Mouse (Mus musculus) myocyte (in vitro differentiated cells): ENCODE results near the gene Map3k20.

ENCODE experiments used
- E2F4 ChIP-seq: IDR thresholded peaks from one replicate; pipeline ENCODE4 v1.6.1; 2011; ENCODE audit warnings: mild to moderate bottlenecking, control low read depth, moderate library complexity; ENCODE audit not compliant: insufficient read depth
- MAX ChIP-seq: IDR thresholded peaks from one replicate; pipeline ENCODE4 v1.6.1; 2011; ENCODE audit warnings: low read depth, mild to moderate bottlenecking, control low read depth
- MYOD1 ChIP-seq, 3 experiments: IDR thresholded peaks; one replicate each; pipeline ENCODE4 v1.6.1; 2011; ENCODE audit warnings: control low read depth in 2 of 3, low read depth in 2 of 3, mild to moderate bottlenecking in 2 of 3, moderate library complexity in 1 of 3; ENCODE audit not compliant: insufficient read length in 2 of 3, control insufficient read depth in 1 of 3
- POLR2A ChIP-seq: IDR thresholded peaks from one replicate; pipeline ENCODE4 v1.6.1; 2011; ENCODE audit warnings: low read depth, mild to moderate bottlenecking, control low read depth, moderate library complexity; ENCODE audit not compliant: insufficient read length
- POLR2AphosphoS2 ChIP-seq: IDR thresholded peaks from one replicate; pipeline ENCODE4 v1.6.1; 2011; ENCODE audit warnings: low read depth, control low read depth; ENCODE audit not compliant: insufficient read length
- TCF12 ChIP-seq: IDR thresholded peaks from one replicate; pipeline ENCODE4 v1.6.1; 2011; ENCODE audit warnings: mild to moderate bottlenecking, control low read depth; ENCODE audit not compliant: poor library complexity, insufficient read depth, severe bottlenecking
- USF1 ChIP-seq: IDR thresholded peaks from one replicate; pipeline ENCODE4 v1.6.1; 2011; ENCODE audit warnings: low read depth, mild to moderate bottlenecking, control low read depth, moderate library complexity

DNA sequence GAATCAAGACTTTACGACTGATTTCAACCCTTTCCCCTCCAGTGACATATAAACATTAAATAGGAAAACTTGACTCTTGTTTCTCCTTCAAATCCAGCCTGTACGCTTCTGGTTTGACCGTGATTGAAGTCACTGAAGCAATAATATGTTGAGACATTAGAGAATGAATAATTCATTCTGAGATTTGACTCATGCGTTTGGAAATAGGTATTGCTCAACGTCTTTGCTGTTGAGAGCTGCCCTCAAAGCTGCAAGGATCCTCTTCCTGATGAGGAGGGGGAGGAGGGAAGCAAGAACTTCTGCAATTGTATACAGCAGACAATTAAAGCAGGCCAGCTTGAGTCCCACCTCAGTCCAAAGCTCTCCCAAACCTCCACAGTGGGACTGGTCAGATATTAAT lies 81.1 kb downstream of the Map3k20 start:
- no peak for TF ChIP-seq E2F4
- no peak for TF ChIP-seq TCF12
- TF ChIP-seq MAX: no peak
- TF ChIP-seq POLR2A: no peak
- TF ChIP-seq USF1: no peak
- TF ChIP-seq POLR2AphosphoS2: no peak
- TF ChIP-seq MYOD1 (IDR thresholded peaks at IDR 0.05; ENCODE audit: control insufficient read depth in 1 of 3, insufficient read length in 2 of 3, low read depth in 2 of 3): no peak
